Mouse (Mus musculus) brain, embryonic 14.5 days (tissue): ENCODE data around the gene Il17re.

Experiments
- CTCF ChIP-seq: fragments of 200-500 bp; IDR thresholded peaks from 2 replicates; pipeline ENCODE4 v1.5.1; 2012; ENCODE audit warnings: inconsistent platforms, mild to moderate bottlenecking, moderate library complexity, borderline replicate concordance; ENCODE audit not compliant: insufficient read depth, insufficient read length; ENCODE audit errors: extremely low read depth
- POLR2A ChIP-seq: fragments of 200-500 bp; IDR thresholded peaks from 2 replicates; pipeline ENCODE4 v1.6.1; 2012; ENCODE audit warnings: mild to moderate bottlenecking, inconsistent platforms, borderline replicate concordance; ENCODE audit not compliant: poor library complexity, insufficient read depth, insufficient read length, severe bottlenecking; ENCODE audit errors: extremely low read depth

DNA sequence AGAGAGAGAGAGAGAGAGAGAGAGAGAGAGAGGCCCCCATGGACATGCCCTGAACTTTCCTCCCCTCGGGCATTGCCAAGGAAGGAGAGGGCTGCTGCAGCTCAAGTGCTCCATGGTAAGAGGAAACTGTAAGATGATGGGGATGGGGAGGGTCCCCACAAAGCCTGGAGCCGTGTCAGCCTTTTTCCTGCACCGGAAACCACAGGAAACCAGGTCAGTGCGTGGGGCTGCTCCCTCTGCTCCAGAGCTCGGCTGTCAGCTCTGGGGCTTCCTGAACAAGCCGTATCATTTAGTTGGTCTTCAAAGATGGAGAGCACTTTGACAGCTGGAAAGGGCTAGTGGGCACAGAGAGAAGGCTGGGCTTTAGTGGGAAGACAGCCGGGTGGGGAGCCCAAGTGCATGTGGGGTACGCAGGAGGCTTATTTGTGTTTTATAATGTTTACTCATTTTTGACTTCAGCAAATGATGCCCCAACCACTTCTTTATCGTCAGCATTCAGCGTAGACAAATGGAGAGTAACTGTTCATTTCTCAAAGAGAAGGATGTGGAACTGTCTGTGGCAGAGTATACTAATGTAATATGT is at the start of gene Il17re:
- TF ChIP-seq CTCF (no peak), POLR2A (no peak)
